Mouse (Mus musculus) heart, embryonic 14.5 days (tissue): Measurements from ENCODE around the gene Gm11733. TPM values are rescaled to one million over a fixed set of nuclear protein-coding genes. Genes with fewer than 3 reads are reported as not detected.

ENCODE experiments used
- ATAC-seq: fragments of 200-750 bp; cut with Nextera tagmentation; 2 replicates; pipeline ENCODE4 v1.8.0; 2017; ENCODE audit warnings: low read depth, moderate TSS enrichment; ENCODE audit not compliant: insufficient number of reproducible peaks, insufficient read depth, low FRiP score
- H3K27ac ChIP-seq, 2 experiments: fragments of 200-500 bp in 1 of 2; fragments of 300-500 bp in 1 of 2; sonication (generic) in 1 of 2; replicated peaks in 1 of 2; 2 replicates each; pipeline ENCODE4 v1.5.1; 2012 to 2014; ENCODE audit warnings: low read depth in 2 of 2, low read length in 2 of 2, control low read depth in 1 of 2, mild to moderate bottlenecking in 1 of 2, mixed read lengths in 1 of 2; ENCODE audit not compliant: control insufficient read depth in 1 of 2, insufficient read depth in 1 of 2
- H3K27me3 ChIP-seq: fragments of 300-500 bp; sonication (generic); 2 replicates; pipeline ENCODE4 v1.6.1; 2014; ENCODE audit warnings: mild to moderate bottlenecking, low read length, control low read depth; ENCODE audit not compliant: control insufficient read depth, insufficient read depth
- H3K36me3 ChIP-seq: fragments of 300-500 bp; sonication (generic); 2 replicates; pipeline ENCODE4 v1.6.1; 2014; ENCODE audit warnings: mild to moderate bottlenecking, control low read depth, low read length, mixed read lengths; ENCODE audit not compliant: control insufficient read depth, insufficient read depth
- H3K4me1 ChIP-seq, 2 experiments: fragments of 200-500 bp in 1 of 2; fragments of 300-500 bp in 1 of 2; sonication (generic) in 1 of 2; 2 replicates each; pipeline ENCODE4 v1.6.1; 2012 to 2014; ENCODE audit warnings: low read length in 2 of 2, control low read depth in 1 of 2, mixed read lengths in 1 of 2; ENCODE audit not compliant: control insufficient read depth in 2 of 2, insufficient read depth in 2 of 2
- H3K4me2 ChIP-seq: fragments of 300-500 bp; sonication (generic); 2 replicates; pipeline ENCODE4 v1.6.1; 2014; ENCODE audit warnings: mild to moderate bottlenecking, low read length
- H3K4me3 ChIP-seq, 2 experiments: fragments of 200-500 bp in 1 of 2; fragments of 300-500 bp in 1 of 2; sonication (generic) in 1 of 2; 2 replicates each; pipeline ENCODE4 v1.5.1; 2012 to 2014; ENCODE audit warnings: low read length in 2 of 2, mild to moderate bottlenecking in 2 of 2, control low read depth in 1 of 2, low read depth in 1 of 2, moderate library complexity in 1 of 2; ENCODE audit not compliant: control insufficient read depth in 1 of 2, insufficient read depth in 1 of 2
- H3K9ac ChIP-seq: fragments of 300-500 bp; sonication (generic); 2 replicates; pipeline ENCODE4 v1.6.1; 2014; ENCODE audit warnings: mild to moderate bottlenecking, low read length
- H3K9me3 ChIP-seq: fragments of 300-500 bp; sonication (generic); 2 replicates; pipeline ENCODE4 v1.6.1; 2016; ENCODE audit warnings: low read length, control low read depth; ENCODE audit not compliant: control insufficient read depth
- WGBS: fragments of 180-500 bp; shearing (Covaris S2); extraction: QIAGEN DNeasy Blood & Tissue Kit; methylation state at CpG from one replicate; pipeline ENCODE4 v1.1.7; 2014; 5-methylcytosine and 5-hydroxymethylcytosine counted together
- polyA plus RNA-seq: library from polyadenylated mRNA; unstranded; fragments of >200 nt; fragmentation: Nextera tagmentation; extraction: Ambion mirVana; gene quantifications from 2 replicates; pipeline ENCODE4 v1.2.1, GENCODE M21; 2014

Gm11733 gene
- polyA plus RNA-seq, 1 experiment from 2014 or later, result 0.08 TPM

GRCm38 (mm10) chr11:117478271-117479006, 5.7 kb upstream of the Gm11733 start:
- Histone ChIP-seq H3K4me1 (peaks cover 19 to 22% of the 10 kb centered on the region in 2 experiments), H3K9ac (no peak overlapping the region), H3K4me3 (no peak overlapping the region), H3K36me3 (no peaks in the 10 kb centered on the region), H3K9me3 (peaks cover 3% of the 10 kb centered on the region; the same call in 1 of the 2 replicates), H3K4me2 (no peak overlapping the region), H3K27ac (no peak overlapping the region), H3K27me3 (0 out of 2 replicates have a peak, but pooled peaks cover 4% of the 10 kb centered on the region)
- no peak for ATAC-seq
- 70% methylated on average over 10 of the region's 10 CpGs for WGBS

- H3K9me3 ChIP-seq, result peaks cover 3% of the 10 kb centered on the region; the same call in 1 of the 2 replicates
- H3K27ac ChIP-seq, result peak overlapping the region; percentile 11 to 55; a peak in 2 of 4 replicates
- WGBS, result 9% methylated on average over 13 of the region's 13 CpGs
- ATAC-seq, result no peak
- H3K4me3 ChIP-seq, result no peak overlapping the region
- peak overlapping the region; percentile 34; the same call in 1 of the 2 replicates for H3K9ac ChIP-seq
- H3K36me3 ChIP-seq, result no peaks in the 10 kb centered on the region
- H3K27me3 ChIP-seq, result 0 out of 2 replicates have a peak, but pooled peaks cover 4% of the 10 kb centered on the region
- H3K4me2 ChIP-seq, result peak overlapping the region; percentile 38
- peaks cover 23 to 25% of the 10 kb centered on the region in 2 experiments for H3K4me1 ChIP-seq
Observed at GRCm38 (mm10) chr11:117479007-117479719, 5.0 kb upstream of the Gm11733 start.

GRCm38 (mm10) chr11:117479746-117480145, 4.4 kb upstream of the Gm11733 start:
- Histone ChIP-seq H3K27me3 (0 out of 2 replicates have a peak, but pooled peaks cover 4% of the 10 kb centered on the region), H3K4me3 (no peak overlapping the region), H3K4me1 (peaks cover 23 to 25% of the 10 kb centered on the region in 2 experiments), H3K36me3 (no peaks in the 10 kb centered on the region), H3K27ac (peak overlapping the region; percentile 11 to 55; a peak in 2 of 4 replicates), H3K9me3 (peaks cover 3% of the 10 kb centered on the region; the same call in 1 of the 2 replicates), H3K9ac (peak overlapping the region; percentile 34; the same call in 1 of the 2 replicates), H3K4me2 (peak overlapping the region; percentile 38)
- no peak for ATAC-seq
- 33% methylated on average over 12 of the region's 12 CpGs for WGBS

GRCm38 (mm10) chr11:117482300-117482676, 1.9 kb upstream of the Gm11733 start:
- Histone ChIP-seq H3K27me3 (0 out of 2 replicates have a peak, but pooled peaks cover 4% of the 10 kb centered on the region), H3K9ac (no peak overlapping the region), H3K4me1 (peaks cover 21 to 25% of the 10 kb centered on the region in 2 experiments), H3K4me3 (peak overlapping the region; percentile 13 to 26), H3K4me2 (peak overlapping the region; percentile 68), H3K27ac (no peak overlapping the region), H3K36me3 (no peaks in the 10 kb centered on the region), H3K9me3 (peaks cover 3% of the 10 kb centered on the region; the same call in 1 of the 2 replicates)
- ATAC-seq, result no peak
- WGBS, result 12% methylated on average over 11 of the region's 11 CpGs

- Histone ChIP-seq H3K4me2 (peak overlapping the region; percentile 68), H3K4me3 (peak overlapping the region; percentile 26 to 36), H3K36me3 (no peaks in the 10 kb centered on the region), H3K4me1 (peaks cover 21 to 25% of the 10 kb centered on the region in 2 experiments), H3K27ac (no peak overlapping the region; a peak in 1 of 4 replicates), H3K9me3 (no peaks in the 10 kb centered on the region), H3K27me3 (0 out of 2 replicates have a peak, but pooled peaks cover 4% of the 10 kb centered on the region), H3K9ac (peak overlapping the region; percentile 56)
- ATAC-seq, result peak; percentile 62
- 2% methylated on average over 21 of the region's 26 CpGs for WGBS
Observed at GRCm38 (mm10) chr11:117482677-117483511, 1.3 kb upstream of the Gm11733 start.

GRCm38 (mm10) chr11:117491408-117492208, 7.4 kb downstream of the Gm11733 start:
- H3K4me2 ChIP-seq, result no peak overlapping the region
- no peaks in the 10 kb centered on the region for H3K4me1 ChIP-seq
- 0 out of 2 replicates have a peak, but pooled peaks have one; percentile 21 for ATAC-seq
- no peaks in the 10 kb centered on the region for H3K36me3 ChIP-seq
- H3K4me3 ChIP-seq, result no peak overlapping the region
- H3K27me3 ChIP-seq, result peaks cover 16% of the 10 kb centered on the region
- H3K9ac ChIP-seq, result no peak overlapping the region
- no peak overlapping the region for H3K27ac ChIP-seq
- WGBS, result 69% methylated on average over 17 of the region's 17 CpGs
- no peaks in the 10 kb centered on the region; the same call in 1 of the 2 replicates for H3K9me3 ChIP-seq
